Mouse (Mus musculus) layer of hippocampus, adult 18-20 months (tissue): ENCODE measurements at regions not wholly inside any gene's neighbourhood (a gene's known extent, or its start where the extent isn't known, plus 50 kb on each side); places are given as distances from the start of the nearest gene placed in this dataset.

Source experiments
- DNase-seq, 2 experiments: peaks; one replicate each; pipeline ENCODE4 v3.0.0; 2022; ENCODE audit warnings: low spot score in 2 of 2

DNA sequence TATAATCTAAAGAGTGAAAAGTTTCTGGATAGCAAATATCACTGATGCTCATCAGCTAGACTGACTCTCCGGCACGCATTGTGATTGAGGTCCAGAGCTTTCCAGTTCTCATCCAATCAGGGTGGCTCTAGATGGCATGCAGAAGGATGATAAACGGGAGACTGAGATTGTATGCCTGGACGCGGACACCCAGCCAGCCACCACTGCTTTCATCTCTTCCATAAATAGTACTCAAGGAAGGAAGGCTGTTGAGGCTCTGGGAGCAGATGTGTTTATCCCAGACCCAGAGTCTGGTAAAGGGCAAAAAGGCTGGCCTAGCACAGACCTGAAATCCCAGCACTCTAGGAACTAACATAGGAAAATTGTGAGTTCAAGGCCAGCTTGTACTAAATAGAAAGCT is 330.6 kb downstream of the Gm11361 start:
- DNase-seq: no peak

DNA sequence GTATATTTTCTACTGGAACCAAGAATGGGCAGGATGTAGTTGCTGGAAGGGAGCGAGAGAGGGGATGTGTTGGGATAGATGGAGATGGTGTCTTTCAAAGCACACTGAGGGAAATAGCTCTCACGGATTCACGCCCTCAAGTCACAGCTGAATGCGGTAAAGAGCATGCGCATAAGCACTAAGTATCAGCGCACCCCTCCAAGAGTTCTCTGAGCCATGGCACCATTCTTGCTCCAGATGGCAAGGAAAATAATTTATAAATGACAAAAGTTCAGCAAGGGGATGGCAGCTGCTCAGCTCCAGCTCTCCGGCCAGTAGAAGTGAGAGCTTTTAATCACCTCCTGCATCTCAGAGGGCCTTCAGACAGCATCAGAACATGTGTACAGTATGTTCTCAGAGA is 329.4 kb downstream of the Gm11361 start:
- DNase-seq: no peak

DNA sequence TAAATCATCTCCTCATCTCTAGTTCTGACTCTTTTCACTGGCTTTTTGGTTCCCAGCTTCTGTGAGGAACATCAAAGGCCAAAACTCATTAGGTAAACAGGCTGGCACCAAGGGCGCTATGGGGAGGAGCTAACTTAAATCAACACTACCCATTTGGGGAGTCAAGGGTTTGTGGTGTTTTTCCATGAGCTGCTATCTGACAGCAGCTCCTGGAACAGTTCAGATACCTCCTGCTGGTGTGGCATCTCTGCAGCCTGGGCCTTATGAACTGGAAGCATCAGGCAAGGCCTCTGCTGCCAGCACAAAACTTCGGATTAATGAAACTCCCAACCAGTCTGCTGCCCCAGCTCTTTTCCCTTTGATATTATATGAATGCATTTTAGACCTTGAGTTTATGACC is 328.8 kb downstream of the Gm11361 start:
- DNase-seq: no peak

DNA sequence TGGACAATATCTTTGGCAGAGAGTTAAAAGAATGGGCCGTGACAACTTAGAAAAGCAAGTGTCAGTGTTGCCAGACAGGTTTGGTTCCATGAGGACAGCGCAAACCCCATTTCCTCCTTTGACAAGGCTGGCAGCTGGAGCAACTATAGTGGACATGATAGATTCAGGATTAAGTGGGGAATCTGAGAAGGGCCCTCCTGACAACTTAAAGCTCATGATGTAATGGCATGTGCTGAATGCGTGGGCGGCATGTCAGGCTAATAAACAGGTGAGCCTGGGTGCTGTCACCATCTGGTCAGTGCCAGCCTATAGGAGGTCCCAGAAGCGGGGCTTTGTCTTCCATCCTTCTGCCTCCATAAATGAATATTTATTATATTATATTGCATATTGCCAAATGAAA is 326.3 kb downstream of the Gm11361 start:
- no peak for DNase-seq

DNA sequence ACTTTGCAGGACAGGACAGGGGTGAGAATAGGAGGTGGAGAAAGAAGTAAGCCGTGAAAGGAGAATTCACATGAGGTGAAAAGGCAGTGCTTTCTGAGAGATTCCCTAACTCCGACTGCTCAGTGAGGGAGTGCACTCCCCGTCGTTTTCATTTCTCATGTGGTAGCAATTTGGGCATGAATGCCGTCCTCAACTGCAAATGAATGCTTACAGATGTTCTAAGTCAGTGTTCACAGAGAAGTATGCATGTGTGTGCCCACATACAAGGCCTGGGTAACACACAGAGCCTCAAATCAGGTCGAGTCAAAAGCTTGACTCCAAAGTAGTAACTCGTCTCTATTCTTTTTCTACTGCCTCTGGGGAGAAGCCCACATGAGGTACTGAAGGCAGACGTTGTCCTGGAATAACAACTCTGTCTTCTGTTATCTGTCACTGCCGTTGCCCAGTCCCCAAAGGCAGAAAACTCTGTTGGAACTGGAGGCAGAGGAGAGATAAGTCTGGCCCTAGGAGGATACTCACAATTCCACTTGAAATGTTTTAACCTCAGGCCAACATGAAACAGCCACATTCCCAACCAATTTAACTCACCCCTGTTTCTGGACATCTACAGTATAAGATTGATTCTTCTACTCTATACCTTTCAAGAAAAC is 318.0 kb downstream of the Gm11361 start:
- no peak for DNase-seq

DNA sequence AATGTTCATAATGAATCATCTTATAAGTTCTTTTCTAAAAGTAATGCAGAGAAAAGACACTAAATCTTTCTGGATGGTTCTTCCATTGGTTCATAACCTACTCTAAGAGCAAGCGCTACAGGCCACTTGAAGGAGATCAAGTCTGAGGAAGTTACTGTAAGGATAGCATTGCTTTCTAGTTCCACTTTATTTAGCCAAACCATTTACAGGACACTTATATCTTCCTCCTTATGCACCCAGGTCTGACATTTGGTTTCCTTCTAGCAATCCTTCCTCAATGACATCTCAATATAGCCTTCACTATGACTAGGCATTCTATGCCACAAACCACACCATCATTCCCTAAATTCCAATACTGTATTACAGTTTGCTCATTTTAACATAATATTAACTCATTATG is 316.0 kb downstream of the Gm11361 start:
- DNase-seq: no peak

DNA sequence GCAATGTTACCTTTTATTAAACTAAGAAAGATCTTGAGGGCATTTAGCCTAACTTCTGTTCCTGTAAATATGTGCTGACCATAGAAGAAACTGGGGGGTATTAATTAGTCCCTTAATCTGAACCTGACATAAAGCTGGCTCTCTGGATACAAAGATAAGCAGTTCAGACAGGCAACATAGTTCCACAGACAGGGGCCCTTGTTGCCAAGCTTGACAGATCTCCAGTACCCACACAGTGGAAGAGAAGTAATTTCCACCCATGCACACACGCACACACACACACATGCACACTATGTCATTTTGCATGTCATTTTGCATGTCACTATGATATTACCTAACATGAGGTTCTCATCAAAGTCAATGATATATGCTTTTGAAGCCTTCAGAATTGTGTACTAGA is 315.1 kb downstream of the Gm11361 start:
- no peak for DNase-seq

DNA sequence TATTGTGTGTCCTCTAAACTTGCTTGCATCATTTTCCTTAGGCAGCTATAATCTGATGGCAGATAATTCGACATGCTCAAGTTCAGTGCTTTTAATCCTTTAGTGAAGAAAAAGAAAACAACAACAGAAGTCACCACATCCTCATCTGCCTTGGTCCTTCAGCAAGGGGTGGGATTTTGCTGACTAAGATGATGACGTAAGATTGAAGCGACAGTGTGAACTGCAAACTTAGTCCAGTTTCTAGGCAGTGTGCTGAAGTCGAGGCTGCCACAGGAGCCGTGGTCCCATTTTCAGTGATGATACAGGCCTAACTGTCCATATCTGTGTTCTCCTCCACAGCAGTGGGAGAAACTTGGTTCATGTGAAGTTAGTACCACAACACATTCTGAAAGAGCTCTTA is 314.4 kb downstream of the Gm11361 start:
- no peak for DNase-seq

DNA sequence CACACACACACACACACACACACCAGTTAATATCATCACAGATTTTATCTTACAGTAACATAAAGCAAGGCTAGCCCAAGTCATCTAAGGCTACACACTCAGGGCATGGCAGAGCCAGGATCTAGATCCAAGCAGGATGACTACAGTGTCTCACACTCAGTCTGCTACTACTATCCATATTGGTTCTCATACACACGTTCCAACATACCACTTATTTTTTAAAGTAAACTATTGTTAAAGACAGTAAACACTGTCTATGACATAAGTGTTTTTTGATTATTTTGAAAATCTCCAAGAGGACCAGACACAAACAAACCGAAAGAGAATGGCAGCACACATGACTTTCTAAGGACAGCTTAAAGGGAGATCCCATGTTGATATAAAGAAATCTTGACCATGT is 306.3 kb downstream of the Gm11361 start:
- no peak for DNase-seq

DNA sequence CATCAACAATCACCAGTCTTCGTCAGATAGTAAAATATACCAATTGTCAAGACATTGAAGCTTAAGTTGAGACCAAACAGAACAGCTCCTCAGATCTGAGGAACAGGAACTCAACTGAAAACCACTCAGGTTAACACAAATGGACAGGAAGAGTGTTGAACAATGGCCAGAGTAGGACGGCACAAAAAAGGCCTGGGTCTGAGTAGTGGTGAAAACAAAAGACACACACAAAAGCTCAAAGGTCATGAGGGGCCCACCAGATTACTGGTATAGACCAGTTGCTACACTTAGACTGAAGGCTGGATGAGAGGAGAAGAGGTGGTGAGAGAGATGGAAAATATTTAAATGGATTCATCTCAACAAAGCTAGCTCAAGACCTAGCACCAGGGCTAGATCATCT is 302.8 kb downstream of the Gm11361 start:
- DNase-seq: no peak

DNA sequence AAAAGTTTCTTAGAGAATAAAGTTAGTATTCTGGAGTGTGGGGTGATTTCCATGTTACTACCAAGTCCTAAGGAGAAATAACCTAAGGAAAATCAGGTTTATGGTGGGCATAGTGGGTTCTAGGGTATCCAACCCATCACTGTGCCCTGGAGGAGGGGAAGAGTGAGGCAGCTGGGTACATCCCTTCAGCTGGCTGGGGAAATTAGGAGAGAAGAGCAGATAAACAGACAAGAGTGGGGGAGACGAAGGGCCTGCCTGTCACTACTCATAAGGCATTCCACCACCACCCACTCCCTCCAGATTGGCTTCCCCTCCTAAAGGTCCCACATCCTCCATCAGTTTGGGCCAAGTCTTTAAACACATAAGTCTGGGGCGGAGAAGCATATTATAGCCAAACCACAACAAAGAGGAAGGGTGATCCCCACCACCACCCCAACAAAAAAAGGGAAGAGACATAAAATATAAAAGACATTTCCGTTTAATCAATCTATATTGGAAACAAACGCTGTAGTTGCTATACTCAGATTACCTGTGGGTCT is 299.8 kb downstream of the Gm11361 start:
- DNase-seq: no peak

DNA sequence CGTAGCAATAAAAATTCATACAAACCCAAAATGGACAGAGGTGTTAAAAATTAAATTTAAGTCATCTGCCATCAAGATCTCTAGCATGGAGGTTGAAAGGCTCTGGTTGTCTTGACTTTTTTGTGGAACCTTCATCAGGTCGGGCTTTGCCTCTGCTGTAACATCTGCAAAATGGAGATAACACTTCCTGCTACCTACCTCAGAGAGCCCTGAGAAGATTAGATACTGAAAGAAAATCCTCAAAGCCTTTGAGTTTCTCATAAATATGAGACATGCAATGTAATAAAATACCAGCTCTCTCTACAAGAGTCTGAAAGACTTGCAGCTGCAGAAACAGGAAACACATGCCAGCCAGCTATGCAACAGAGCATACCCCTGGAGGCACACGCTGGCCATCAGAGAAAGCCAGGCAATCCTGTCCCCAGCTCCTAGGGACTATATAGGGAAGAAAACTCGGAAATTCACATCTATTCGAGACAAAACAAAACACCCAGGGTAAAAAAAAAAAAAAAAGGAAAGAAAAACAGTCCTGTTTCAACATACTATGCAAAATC is 299.1 kb downstream of the Gm11361 start:
- DNase-seq: no peak

DNA sequence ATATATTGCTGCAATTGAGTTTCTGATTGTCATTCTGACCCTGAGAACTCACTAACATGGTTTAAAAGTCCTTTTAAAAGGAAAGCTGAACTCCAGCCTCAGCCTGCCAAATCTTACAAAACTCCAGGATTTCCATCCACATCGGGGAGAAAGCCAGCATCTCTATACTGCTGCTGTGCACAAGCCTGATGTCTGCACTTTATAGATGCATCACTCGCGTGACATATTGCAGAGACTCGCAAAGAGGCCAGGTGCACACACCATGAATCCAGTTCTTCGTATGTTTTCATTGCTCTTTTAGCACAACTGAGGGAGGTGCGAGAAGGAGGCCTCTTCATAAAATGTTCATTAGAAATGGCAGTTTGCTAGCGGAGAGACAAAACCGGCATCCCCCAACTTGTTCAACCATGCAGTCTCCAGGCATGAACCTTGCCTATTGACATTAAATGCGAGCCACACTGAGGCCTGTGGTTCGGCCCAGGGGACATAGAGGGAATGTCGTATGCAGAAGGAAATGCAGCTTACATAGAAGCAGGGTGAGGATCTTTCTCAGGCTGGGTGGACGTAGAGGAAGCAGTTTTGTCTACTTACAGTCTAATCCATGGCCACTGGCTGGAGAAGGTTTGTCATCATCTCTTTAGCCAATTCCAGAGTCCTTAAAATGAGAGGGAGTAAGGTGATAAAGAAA is 297.0 kb downstream of the Gm11361 start:
- no peak for DNase-seq

DNA sequence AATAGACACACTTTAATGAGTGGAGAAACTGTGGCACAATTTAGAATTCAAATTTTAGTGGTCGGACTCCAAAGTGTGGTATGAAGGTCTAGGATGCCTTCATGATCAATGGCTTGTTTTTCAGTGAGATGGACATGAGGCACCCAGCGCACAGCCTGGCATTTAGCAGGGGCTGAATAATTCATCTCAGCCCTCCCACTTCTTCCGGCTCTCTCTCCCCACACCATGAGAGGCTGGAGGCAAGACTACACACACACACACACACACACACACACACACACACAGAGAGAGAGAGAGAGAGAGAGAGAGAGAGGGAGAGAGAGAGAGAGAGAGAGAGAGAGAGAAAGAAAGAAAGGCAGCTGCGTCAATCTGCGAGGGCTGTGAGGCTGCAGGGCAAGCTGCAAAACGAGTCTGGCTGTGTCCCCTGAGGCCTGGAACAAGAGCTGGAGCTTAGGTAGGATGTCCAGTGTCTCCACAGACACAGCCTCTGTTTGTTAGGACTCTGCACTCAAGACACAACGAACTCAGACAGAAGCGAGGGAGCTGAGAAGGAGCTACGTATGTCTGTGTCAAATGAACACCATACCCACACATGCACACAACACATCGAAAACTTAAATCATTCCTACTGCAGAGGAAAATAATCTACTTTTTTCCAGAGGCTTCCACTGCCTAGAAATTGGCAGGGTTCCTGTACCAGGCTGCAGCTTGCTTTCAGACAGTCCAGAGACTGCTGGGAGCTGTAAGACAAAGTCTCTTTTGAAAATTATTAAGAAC is 295.8 kb downstream of the Gm11361 start:
- DNase-seq: peak in 1 of 2 experiments; percentile 28

DNA sequence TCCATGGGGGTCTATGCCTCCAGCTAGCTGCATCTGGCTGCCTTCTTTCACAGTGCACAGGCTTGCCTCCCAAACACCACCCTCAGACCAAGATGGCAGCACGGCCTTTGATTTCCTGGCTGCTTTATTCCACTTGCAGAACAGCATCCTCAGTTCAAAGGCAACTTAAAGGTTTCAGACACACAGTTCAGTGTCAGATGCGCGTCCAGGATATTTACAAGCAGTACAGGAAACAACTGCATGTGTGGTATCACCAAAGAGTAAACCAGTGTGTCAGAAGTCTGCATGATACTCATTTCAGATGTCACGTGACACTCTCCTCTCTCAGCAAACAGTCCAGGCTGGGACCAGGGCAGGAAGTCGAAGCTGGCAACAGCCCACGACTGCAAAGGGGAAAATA is 294.2 kb downstream of the Gm11361 start:
- DNase-seq: no peak

DNA sequence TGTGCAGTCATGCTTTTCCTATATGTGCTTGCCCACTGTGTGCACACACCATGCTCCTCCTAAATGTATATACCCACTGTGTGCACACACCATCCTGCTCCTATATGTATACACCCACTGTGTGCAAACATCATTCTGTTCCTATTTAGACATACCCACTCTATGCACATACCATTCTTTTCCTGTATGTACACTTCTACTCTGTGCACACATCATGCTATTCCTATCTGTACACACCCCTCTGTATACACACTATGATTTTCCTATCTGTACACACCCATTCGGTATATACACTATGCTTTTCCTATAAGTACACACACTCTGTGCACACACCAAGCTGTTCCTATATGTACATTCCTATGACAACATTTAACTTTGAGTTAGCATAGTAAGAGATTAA is 288.5 kb downstream of the Gm11361 start:
- no peak for DNase-seq

DNA sequence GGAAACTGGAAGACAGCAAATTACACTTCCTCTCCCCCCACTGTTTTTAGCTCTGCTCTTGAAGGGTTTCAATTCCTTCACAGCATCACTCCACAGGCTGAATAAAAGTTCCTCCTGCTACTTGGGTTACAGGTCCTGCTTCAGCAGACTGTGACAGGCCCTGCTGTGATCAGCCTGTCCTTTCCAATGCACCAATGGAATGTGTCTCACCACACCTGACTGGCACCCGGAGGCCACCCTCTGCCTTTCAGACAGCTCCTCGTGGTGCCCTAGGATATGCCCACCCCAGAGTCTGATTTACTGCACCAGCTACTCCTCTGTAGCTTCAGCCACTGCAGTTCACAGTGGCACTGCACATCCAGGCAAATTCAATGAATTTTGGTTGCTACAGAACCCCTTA is 288.0 kb downstream of the Gm11361 start:
- DNase-seq: no peak

DNA sequence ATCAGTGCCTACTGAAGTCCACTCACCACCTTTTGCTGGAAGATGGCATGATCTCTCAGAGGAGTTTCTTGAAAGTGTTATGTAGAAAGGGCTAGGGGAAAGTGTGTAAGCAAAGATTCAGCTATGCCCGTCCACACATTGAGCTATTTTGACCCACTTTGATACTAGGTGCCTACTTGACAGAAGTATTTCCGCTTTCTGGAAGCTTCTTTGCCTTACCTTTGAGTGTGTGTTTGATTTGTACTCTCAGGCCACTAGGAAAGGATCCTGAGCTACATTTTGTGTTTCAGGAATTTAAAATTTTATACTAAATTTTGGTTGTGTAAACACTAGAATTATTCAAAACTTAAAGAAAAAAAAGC is 287.5 kb downstream of the Gm11361 start:
- DNase-seq: no peak

DNA sequence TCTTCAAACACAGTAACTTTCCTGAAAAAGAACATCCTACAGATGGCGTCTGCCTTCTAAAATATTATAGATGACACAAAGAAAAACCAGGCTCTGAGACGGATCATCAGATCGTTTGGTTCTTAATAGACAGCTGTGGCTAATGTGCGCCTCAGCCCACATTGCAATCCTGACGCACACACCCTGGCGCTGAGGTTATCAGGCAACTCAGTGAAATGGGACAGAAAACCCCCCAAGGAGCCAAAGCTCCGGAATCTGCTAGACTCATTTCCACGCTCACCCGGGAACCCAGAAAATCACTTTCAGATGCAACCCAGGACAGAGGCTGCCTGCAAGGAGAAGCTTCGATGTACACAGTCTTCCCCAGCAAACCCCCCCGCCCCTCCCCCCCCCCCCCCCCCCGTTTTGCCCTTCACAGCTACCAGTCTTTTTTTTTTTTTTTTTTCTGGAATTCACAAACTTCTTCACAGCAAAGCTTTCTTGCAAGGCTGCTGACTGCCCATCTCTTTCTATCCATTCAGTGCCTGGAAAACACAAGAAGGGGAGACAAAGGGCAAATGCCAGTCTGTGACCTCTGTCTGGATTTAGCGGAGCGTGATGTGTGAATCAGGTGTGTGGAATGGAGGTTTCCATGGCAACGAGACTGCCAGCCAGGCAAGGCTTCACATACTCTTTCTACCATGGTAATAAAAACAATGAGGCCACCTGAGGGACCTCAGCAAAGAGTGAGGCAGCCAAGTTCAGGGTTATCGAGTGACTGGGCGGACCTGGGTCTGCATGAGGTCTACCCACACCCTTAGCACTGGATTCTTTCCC is 286.9 kb downstream of the Gm11361 start:
- DNase-seq: no peak

DNA sequence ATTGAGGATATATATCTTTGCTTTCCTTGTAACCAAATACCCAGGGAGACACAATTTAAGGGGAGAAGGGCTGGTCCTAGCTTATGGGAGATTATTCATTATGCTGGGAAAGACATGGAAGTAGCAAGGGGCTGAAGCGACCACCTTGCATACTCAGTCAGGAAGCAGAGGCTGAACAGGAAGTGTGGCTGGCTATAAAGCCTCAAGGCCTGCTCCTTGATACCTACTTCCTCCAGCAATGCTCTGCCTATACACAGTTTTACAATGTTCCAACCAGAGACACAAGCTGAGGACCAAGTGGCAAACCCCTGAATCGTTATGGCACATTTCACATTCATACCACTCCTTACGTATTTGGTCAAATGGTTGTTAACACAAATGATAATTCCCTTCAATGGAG is 284.3 kb downstream of the Gm11361 start:
- DNase-seq: no peak

DNA sequence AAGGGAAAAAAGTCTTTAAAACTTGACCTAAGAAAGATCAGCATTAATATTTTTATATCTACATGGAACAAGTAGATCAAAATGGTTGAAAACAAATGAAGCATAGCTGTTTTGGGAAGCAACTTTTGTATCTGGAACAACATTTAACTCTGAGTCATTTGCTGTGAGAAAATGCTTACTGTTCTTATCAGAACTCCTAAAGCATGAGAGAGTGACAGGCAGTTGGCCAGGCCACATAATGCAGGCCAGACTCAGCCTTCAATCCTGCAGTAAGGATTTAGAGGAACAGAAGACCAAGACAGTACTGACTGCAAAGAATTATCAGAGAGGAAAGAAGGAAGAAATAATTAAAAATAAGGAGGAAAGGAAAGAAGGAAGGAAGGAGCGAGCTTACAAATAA is 275.8 kb downstream of the Gm11361 start:
- no peak for DNase-seq
